Mouse (Mus musculus) layer of hippocampus, adult 8-10 months (tissue): ENCODE data around the gene Efcab8. TPM values are rescaled to one million over a fixed set of nuclear protein-coding genes. Genes with fewer than 3 reads are reported as not detected.

ENCODE experiments used
- DNase-seq, 2 experiments: peaks; one replicate each; pipeline ENCODE4 v3.0.0; 2022; ENCODE audit warnings: low spot score in 2 of 2
- total RNA-seq, 4 experiments: library from RNA; stranded (reverse); gene quantifications; 2 replicates each; pipeline ENCODE4 v1.2.4; 2022

Efcab8 gene
- total RNA-seq = under 1 TPM; 0.14 to 0.61 (median 0.37) TPM

DNA sequence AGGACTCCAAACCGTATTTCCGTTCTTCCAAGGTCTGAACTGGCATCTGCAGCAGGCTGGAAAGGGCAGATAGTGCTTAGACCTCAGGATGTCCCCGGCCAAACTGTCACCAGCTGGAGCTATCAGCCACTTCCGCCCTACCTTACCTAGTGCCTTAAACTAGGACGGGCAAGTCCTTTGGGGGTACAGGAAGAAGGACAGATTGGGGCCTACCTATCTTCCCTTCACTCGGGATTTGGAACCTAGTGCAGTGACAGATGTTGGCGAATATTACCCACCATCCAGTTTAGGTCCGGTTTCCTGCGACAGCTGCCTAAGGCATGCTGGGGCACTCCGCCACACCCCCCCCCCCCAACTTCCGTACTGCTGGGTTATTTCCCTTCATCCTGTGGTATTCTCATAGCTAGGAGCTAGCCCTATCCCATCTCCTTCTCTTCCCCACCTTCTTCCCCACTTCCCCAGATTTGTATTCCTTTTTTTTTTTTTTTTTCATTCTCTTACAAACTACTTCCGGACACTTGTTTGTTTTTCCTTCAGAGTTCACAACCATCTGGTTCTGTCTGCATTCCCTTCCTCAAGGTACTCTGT, at the start of gene Efcab8:
Gene Efcab8 (plus strand): TSS at position 538 of the 588 bp plus-strand sequence.
- DNase-seq = no peak

DNA sequence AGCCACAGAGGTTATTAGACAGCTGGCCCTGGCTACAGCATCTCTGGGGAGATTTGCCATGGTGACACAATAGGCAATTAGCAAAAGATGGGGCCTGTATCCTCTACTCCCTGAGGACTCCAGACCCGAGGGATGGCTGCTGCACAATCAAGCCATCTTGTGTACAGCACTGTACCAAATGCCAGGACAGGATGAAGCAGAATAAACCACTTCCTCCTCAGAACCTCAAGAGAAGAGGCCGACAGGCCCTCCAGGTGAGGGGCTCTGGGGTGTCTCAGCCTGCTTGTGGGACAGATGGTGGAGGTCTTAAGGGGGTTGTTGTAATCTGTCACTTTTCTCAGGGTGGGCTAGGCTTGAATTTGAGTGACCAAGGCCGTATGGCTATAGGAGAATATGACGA, 45.7 kb upstream of the Efcab8 start:
- DNase-seq = no peak

DNA sequence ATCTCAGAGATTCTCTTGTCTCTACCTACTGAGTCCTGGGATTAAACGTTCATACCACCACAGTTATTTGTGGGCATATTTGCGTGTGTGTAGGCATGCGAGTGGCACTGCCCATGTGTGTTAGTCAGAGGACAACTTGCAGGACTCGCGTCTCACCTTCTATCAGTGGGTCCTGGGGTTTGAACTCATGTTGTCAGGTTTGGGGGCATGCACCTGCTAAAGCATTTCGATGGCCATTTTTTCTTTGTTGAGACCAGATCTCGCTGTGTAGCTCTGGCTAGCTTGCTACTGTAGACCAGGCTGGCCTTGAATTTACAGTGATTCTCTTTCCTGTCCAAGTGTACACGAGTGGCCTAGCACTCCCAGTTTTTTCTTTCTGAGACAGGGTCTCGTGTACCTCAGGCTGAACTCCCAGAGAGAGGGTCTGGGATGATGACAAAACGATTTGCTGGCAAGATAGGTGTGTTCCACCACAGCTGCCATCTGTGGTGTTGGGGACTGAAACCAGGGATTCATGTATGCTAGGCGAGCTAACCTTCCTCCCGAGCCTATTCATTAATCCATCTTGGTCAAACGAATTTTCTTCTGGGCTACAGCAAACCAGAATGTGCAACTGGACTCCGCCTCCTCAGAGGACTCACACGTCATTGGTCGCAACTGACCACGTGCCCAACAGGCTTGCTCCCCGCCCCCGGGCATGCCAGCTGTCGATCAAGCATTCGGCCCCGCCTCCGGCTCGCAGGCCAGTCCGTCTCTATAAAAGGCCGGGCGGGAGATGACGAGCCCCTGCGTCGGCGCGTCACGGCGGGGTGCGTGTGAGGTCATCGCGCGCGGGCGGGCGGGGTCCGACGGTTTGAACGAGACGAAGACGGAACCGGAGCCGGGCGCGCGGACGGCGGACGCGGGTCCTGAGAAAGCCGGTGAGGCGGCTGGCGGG, 39.0 kb upstream of the Efcab8 start, which contains the start of gene Mapre1:
Gene Mapre1 (plus strand): TSS at position 775 of the 937 bp plus-strand sequence.
- peak; percentile 99 for DNase-seq

DNA sequence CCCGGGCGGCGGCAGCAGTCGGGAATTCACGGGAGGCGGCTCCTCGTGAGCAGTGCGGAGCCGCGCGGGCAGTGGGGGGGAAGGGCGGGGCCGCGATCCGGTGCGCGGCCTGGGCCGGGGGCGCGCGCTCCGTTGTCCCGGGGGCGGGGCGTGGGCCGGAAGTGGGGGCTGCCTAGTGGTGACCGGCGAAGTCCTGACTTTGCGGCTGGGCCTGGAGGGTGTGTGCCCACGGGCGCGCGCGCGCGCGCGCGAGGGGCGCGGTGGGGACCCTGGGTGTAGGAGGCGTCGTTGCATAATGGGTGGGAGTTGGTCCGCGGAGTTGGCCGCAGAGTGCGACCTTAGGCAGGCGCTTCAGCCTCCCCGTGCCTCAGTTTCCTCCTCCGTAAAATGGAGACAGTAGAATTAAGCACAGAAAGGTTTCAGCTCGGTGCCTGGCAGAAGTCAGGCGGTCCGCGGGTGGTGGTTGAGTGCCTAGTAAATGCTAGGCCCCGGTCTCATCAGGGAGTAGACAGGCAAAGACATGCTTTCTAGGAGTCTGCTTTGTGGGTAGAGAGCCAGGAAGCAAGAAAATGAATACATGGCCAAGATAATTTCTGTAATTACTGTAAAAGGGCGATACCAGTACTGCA, 38.2 kb upstream of the Efcab8 start:
- peak in 1 of 2 experiments; percentile 26 for DNase-seq

DNA sequence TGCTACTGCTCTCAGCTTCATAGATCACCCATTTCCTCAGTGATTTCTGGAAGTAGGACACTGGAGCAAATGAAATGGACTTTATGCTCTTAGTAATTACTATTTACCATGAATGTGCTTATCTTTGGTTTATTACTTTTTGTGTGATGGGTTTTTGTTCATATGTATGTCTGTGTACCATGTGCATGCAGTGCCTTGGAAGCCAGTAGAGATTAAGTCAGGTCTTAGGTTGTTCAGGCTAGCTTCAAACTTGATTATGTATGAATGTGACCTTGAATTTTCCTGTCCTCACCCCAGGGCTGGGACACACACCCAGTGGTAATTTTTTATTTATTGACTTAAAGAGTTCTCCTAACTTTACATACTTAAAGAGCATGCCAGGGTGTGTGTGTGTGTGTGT, 31.7 kb upstream of the Efcab8 start:
- DNase-seq = no peak

DNA sequence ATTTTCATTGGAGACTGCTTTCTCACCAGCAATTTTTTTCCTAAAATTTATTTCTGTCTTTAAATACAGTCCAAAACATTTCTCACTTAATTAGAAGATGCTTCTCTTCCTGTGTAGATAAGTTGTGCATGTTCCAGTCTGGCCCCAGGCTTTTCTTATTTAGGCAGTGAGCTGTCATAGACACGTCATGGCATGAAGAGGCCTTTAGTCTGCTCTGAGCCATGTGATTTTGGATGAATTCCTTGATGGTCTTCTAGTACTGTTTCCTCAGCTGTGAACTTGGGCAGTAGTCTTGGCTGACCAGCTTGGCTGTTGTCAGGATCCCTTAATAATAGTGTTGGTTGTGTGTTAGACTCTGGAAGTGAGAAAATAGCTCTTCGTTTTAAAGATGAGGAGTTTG, 29.4 kb upstream of the Efcab8 start:
- no peak for DNase-seq

DNA sequence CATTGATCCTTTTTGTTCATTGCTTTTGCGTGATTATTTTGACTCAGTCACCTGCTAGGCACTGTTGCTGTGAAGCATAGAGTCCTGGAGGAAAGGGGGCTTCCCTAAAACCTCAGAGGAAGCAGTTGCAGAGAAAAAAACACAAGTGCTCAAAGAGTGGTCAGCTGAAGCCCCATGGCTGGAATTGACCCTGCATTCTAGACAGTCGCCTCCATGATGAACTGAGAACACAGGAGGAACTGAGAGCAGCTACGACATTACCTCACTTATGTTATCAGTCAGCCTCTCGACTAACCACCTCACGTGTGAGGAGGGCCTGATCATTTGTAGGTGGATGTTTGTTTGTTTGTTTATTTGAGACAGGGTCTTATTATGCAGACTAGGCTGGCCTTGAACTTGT, 17.6 kb upstream of the Efcab8 start:
- no peak for DNase-seq

DNA sequence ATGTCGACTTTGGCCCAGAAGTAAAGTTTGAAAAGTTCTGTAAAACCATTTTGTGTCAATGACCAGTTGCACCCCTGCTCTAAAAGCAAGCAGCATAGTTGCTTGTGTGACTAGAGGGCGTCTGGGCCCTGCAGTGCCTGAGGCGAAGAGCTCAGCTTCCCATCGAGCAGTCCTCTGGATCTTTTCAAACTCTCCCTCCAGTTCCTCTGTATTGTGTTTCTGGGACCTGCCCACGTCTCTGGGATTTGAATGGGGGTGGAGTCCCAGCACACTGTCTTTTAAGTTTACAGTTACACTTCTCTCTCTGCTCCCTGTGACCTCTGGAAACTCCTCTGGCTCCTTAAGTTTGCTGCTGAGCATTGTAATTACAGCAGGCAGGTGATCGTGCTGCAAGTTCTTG, 12.2 kb upstream of the Efcab8 start:
- no peak for DNase-seq

DNA sequence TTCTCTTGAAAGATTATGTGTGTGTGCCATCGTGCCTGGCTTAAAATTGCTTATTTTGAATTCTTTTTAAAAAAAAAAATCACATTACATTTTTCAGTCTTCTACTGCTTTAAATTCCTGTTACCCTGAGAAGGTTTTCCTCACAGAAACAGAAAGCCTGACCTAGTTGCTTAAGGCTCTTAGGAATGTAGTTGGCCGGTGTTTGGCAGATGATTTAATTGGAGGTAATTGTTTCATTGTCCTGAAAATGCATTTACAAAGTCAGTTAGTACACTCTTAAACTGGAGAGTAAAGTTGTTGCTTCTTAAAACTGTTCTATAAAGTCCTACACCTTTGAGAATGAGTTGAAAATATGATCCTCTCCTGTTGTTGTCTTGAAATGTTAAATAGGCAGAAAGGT, 10.8 kb upstream of the Efcab8 start:
- no peak for DNase-seq

DNA sequence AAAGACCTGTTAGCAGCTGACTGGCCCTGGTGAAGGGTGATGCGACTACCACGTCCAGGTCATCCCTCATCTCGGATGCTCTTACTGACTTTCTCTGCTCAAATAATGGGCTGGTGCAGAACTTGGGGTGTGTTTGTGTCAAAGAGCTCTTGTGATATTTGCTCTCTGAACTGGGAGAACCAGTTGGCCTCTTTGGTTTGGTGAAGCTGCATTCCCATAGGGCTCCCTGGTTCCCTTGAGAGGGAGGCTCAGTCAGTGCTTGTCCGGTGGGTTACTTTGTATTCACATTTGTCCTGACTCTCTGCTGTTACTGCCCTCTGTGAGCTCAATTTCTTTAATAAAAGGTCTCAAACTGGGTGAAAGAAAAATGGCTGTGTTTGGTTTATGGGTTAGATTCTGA, 6.8 kb upstream of the Efcab8 start:
- no peak for DNase-seq

DNA sequence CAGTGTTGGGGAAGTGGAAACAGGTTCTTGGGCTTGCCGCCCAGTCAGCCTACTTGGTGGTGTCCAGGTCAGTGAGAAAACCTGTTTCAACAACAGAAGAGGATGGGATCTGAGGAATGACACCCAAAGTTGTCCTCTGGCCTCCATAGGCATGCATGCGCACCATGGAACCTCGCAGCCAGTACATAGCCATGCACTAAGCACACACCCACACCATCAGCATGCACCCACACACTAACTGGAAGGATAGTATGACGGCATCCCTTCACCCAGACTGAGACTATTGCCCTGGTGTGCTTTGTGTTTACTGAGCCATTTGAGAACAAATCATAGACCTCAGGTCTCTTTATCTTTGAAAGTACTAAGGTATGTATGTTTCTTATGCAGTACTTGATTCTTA, 4.3 kb upstream of the Efcab8 start:
- no peak for DNase-seq

DNA sequence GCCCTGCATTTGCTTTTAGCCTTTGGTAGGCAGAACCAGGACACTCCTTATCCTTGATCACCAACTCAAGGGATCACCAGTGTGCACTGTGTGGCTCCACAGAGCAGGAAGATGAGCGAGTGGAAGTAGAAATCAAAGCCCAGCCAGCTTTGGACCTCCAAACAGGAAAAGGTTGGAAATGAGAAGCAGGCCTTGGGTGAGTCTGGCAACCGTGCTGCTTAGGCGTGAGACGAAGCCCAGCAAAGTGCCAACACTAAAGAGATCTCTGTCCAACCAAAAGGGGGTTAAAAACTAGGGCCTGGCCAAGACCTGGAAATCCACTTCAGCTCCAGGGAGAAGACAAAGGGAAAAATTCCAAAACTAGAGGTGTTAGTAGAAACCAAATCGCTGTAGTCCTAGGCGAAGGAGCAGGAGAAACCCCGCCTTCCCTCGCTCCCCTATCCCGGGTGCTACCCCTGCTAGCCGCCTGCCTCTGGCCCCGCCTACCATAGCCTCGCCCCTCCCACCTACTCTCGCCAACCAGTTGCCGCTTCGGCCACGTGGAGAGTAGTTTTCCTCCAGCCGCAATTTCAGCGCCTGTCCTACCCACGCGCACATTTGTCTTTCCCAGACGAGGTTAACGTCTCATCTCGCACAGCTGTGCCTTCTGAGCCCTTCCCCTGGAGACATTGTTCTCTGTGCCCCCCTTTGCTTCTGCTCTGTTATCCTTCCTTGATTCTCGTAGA, 931 bp upstream of the Efcab8 start:
- peak; percentile 15 to 19 for DNase-seq

DNA sequence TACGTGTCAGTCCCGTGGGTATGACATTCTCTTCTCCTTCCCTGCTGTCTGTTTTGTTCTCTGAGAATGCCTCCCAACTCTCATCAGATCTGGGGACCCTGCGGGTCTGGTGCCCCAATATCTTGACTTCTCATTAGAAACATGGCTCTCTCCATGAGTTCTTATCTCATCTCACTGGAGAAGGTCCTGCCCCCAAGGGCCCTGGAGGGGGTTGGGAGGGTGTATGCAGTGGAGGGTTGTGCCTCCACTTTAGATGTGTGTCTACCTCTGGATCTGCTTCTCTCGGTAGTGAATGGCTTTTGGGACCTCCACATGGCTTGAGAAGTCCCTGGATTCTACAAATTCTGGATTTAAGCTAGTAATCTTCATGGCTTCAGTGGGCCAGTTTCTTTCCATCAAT, 1.4 kb downstream of the Efcab8 start:
- DNase-seq = no peak

DNA sequence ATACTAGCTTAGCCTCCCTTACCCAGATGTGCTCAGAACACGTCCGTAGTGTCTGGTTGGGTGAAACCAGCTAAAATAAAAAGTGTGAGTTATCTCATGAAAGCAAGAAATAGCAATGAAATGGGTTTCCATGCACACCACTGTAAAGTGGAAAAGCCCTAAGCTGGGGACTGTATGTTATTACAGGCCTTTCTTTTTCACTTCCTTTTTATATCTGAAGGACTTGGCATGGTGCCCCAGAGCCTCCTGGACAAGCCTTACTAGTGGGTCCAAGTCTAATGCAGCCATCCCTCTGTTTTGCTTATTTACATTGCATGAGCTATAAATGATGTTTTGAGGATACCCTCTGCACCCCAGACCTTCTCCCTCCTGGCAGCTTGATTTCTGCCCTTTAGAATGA, 4.9 kb downstream of the Efcab8 start:
- DNase-seq = no peak

DNA sequence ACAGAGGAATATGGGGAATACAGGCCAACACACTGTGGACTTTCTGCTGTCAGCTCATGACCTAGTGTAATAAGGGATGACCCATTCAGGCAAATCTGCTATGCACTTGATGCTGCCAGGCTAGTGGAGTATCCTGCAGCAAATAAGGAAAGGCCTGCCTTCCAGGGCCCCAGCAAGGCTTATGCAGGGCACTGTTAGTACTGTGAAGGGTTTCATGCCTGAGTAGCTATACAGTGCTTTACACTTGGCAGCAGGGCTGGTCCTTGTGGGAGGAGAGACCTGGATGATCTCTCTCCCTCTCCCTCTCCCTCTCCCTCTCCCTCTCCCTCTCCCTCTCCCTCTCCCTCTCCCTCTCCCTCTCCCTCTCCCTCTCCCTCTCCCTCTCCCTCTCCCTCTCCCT, 13.6 kb downstream of the Efcab8 start:
- DNase-seq = no peak

DNA sequence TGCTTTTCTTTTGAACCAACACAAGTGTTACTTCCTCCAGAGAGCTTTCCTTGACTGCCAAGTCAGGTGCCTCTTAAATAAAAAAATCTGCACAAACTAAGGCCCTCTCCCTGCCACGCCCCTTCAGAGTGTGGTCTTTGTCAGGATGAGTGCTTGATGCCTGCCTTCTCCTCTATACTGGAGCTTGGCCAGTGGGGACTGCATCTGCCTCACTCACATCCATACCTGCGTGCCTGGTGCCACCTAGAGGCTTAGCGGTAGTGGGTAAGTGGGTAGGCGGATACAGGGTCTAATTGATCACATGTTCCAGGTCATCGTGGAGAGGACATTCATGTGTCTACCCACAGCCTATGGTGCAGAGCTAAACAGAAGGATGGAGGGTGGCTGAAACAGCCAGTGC, 15.4 kb downstream of the Efcab8 start:
- no peak for DNase-seq

DNA sequence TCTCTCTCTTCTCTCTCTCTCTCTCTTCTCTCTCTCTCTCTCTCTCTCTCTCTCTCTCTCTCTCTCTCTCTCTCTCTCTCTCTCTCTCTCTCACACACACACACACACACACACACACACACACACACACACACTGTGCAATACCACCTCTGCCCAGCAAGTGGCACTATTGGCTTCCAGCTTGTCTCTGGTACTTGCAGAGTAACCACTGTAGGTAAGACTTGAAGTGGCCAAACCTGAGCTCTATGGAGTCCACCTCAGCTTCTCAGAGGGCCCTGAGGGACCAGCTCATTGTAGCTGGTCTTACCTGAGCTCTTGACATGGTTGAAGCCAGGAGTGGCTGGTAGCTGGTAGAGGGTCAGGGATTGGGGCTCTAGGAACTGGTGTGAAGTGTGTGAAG, 27.7 kb downstream of the Efcab8 start:
- DNase-seq = peak; percentile 33 to 68

DNA sequence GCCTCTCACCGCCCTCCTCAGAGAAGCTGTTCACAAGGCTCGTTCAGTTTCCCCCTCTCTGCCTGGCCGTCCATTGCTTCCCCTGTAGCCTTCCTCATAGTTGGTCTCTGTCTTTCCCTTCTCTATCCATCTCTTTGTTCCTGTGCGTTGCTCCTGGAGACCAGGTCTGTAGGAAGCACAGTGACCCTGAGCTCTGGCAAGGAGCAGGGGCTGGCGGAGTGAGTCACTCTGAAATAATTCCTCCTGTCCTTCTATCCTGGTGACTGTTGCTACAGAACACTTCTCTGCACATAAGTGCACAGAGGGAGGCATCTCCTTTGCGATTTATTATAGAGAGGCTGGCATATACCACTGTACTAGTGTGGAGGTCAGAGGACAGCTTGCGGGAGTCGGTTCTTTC, 28.4 kb downstream of the Efcab8 start:
- DNase-seq = no peak

DNA sequence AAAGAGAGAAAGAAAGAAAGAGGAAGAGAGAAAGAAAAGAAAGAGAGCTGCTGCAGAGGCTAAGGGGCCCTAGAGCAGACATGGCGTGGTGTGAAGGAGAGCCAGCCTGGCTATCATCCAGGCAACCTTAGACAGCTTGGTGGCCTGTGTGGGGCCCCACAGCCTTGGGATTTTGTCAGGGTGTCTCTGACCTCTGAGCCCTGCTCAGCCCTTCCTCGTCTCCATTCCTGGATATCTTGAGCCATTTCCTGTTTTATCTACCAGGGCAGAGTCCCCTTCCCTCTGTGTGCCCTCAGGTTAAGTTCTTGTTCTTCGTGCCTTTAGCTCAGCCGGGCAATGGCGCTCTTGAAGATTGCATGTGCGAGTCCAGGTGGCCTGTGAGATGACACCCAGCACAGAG, 29.1 kb downstream of the Efcab8 start:
- DNase-seq = no peak

DNA sequence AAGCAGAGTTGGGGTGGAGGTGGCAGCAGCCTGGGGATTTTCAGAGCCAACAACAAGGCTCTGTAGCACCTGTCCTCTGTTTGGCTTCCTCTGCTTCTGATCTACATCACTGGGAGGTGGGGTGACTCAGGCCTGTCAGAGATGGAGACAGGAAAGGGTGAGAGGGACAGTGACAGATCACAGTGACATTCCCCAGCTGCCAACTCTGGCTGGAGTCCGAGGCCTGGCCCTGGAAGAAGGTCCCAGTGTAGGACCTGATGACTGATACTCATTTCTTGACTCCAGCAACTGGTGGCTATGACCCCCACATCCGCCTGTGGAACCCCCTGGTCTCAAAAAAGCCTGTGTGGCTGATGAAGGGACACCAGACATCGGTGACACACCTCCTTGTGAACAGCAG, 30.2 kb downstream of the Efcab8 start:
- DNase-seq = no peak

DNA sequence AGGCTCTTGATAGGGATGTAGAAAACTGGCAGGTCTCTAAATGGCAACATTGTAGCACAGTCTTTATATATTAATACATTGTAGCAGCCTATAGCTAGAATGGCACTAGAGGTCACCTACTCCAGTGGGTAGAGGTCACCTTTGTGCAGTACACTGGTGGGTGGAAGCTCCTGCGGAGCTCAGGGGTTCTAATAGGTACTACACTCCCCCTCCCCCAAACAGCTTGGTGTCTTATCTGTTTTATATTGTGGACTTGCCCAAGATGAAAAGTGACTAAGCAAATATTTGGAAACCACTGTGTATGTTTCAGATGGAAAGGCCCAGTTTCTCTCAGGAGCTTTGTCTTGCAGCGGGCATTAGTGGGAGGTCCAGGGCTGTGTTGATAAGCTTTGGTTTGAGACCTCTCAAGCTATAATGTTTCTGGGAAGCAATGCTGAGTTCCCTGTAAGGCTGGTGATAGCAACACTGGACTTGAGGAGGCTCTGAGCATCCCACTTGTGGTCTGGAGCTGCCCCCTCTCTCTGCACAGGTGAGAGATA, 42.3 kb downstream of the Efcab8 start:
- DNase-seq = no peak
